Mouse (Mus musculus): Measurements from ENCODE around the gene Gpsm1. TPM values are rescaled to one million over a fixed set of nuclear protein-coding genes. Genes with fewer than 3 reads are reported as not detected.

Gpsm1 gene
- polyA plus RNA-seq, 1 experiment from 2014 or later = 24.0 TPM

DNA sequence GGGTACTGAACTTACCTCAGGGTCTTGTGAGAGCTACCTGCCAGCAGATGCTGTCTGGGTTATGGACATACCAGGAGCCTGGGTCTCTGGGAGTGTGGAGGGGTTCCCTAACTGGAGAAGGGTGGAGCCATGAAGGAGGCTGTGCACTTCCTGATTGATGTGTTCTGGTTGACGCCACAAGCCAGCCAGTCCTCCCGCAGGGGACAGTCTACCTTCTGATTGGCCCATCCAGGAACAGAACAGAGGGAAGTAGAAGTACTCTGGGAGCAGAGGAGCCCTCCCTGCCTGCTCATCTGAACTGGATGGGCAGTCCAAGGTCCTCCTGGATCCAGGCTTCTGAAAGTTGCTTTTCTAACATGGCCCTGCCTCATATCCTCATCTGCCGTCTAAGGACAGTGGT is 45.5 kb downstream of the Gpsm1 start, which contains the start of gene Card9:
Gene Card9 (minus strand): TSS at position 147 of the 400 bp plus-strand sequence.
- Histone ChIP-seq H3K4me2 (replicated peaks; ENCODE audit: low read depth, low read length) (no peak within 1 kb of the TSS), H3K4me1 (ENCODE audit: control insufficient read depth, insufficient read depth, low read length) (peaks cover 3% of the 10 kb centered on the region; the same call in 1 of the 2 replicates), H3K4me3 (ENCODE audit: low read depth, low read length) (no peak within 1 kb of the TSS), H3K27ac (ENCODE audit: low read length) (no peak within 1 kb of the TSS), H3K36me3 (ENCODE audit: control insufficient read depth, insufficient read depth, low read length) (peaks cover 21% of the 10 kb centered on the region), H3K27me3 (ENCODE audit: control insufficient read depth, insufficient read depth, low read length) (no peaks in the 10 kb centered on the region), H3K9ac (replicated peaks; ENCODE audit: low read depth, low read length) (no peak within 1 kb of the TSS), H3K9me3 (ENCODE audit: control insufficient read depth, low read depth, low read length) (no peaks in the 10 kb centered on the region)
- ATAC-seq (ENCODE audit: insufficient number of reproducible peaks, insufficient read depth, low FRiP score, low read depth) = no peak
- 38% methylated on average over 3 of the region's 3 CpGs for WGBS

DNA sequence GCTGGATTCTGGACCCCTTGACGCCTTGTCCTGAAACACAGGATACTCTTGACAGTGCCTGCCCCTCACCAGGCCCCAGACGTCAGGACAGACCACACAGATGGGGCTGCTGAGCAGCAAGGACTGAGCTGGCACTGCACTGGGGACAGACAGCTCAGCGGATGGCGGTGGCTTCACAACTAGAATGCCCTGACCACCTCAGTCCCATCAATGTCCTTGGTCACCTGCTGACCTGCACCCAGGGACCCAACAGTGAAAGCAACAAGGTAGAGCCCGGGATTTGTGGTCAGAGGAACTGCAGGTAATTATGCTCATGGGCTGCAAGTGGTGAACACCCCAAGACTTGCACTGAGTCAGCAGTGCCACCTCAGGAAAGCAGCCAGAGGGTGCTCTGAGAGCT is 47.7 kb downstream of the Gpsm1 start:
- WGBS = 87% methylated on average over 5 of the region's 5 CpGs
- H3K4me3 ChIP-seq (ENCODE audit: low read depth, low read length) = no peak overlapping the region
- ATAC-seq (ENCODE audit: insufficient number of reproducible peaks, insufficient read depth, low FRiP score, low read depth) = no peak
- H3K9ac ChIP-seq (replicated peaks; ENCODE audit: low read depth, low read length) = no peak overlapping the region
- H3K4me2 ChIP-seq (replicated peaks; ENCODE audit: low read depth, low read length) = no peak overlapping the region
- H3K27ac ChIP-seq (ENCODE audit: low read length) = no peak overlapping the region
- H3K27me3 ChIP-seq (ENCODE audit: control insufficient read depth, insufficient read depth, low read length) = no peaks in the 10 kb centered on the region
- H3K36me3 ChIP-seq (ENCODE audit: control insufficient read depth, insufficient read depth, low read length) = peaks cover 42% of the 10 kb centered on the region
- H3K9me3 ChIP-seq (ENCODE audit: control insufficient read depth, low read depth, low read length) = no peaks in the 10 kb centered on the region
- peaks cover 3% of the 10 kb centered on the region; the same call in 1 of the 2 replicates for H3K4me1 ChIP-seq (ENCODE audit: control insufficient read depth, insufficient read depth, low read length)

DNA sequence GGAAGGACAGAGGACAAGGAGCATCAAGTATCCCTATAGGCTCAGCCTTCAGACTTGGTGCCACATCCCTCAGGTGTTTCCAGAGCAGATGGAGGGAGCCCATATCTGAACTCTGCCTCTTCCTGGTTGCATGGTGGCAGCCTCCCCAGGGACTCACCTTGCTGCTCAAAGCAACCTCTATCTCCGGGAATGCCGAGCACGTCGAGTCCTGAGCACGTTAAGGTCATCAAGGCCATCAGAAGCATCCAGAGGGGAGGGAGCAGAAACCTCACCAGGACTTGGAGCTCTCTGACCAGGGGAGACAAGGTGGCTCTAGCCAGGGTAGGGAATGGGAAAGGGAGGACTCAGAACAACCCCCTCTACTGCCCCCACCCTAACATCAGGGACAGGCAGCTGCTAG is 48.2 kb downstream of the Gpsm1 start:
- H3K9ac ChIP-seq (replicated peaks; ENCODE audit: low read depth, low read length) = no peak overlapping the region
- WGBS = 69% methylated on average over 5 of the region's 5 CpGs
- H3K36me3 ChIP-seq (ENCODE audit: control insufficient read depth, insufficient read depth, low read length) = peaks cover 47% of the 10 kb centered on the region
- H3K4me2 ChIP-seq (replicated peaks; ENCODE audit: low read depth, low read length) = no peak overlapping the region
- ATAC-seq (ENCODE audit: insufficient number of reproducible peaks, insufficient read depth, low FRiP score, low read depth) = no peak
- peaks cover 3% of the 10 kb centered on the region; the same call in 1 of the 2 replicates for H3K4me1 ChIP-seq (ENCODE audit: control insufficient read depth, insufficient read depth, low read length)
- no peaks in the 10 kb centered on the region for H3K27me3 ChIP-seq (ENCODE audit: control insufficient read depth, insufficient read depth, low read length)
- no peaks in the 10 kb centered on the region for H3K9me3 ChIP-seq (ENCODE audit: control insufficient read depth, low read depth, low read length)
- no peak overlapping the region for H3K4me3 ChIP-seq (ENCODE audit: low read depth, low read length)
- no peak overlapping the region for H3K27ac ChIP-seq (ENCODE audit: low read length)

DNA sequence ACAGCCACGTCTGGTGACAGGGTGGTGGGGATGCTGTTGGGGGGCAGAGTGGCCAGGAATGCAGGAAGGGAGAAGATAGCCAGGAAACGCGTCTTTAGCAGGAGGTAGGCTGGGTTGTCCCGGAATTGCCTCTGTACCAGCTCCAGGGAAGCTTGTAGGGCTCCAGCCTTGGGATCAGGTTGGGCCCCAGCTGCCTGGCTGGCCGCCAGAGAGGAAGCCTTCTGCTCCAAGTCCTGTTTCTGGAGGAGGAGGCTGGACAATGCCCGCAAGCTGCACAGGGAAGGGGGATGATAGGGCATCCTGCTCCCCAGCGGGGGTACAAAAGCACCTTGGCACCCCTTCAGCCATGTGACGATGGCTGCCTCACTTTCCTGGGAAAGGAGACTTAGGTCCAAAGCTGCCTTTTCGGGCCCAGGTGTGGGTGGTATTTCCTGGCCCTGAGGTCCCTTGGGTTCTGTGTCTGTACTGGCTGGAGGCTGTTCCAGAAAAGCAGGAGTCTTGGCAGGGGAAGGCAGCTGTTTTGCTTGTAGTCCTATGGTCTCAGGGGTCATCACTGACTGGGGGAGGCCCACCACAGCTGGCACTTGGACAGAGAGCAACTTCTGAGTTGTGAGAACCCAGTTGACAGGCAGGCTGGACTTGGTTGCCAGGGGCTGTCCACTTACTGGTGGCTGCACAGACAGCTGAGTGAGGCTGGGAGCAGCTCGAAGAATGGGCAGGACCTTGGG is 49.6 kb downstream of the Gpsm1 start:
- Histone ChIP-seq H3K4me2 (replicated peaks; ENCODE audit: low read depth, low read length) (no peak overlapping the region), H3K9me3 (ENCODE audit: control insufficient read depth, low read depth, low read length) (no peaks in the 10 kb centered on the region), H3K4me3 (ENCODE audit: low read depth, low read length) (no peak overlapping the region), H3K36me3 (ENCODE audit: control insufficient read depth, insufficient read depth, low read length) (peaks cover 61% of the 10 kb centered on the region), H3K9ac (replicated peaks; ENCODE audit: low read depth, low read length) (no peak overlapping the region), H3K4me1 (ENCODE audit: control insufficient read depth, insufficient read depth, low read length) (peaks cover 3% of the 10 kb centered on the region; the same call in 1 of the 2 replicates), H3K27me3 (ENCODE audit: control insufficient read depth, insufficient read depth, low read length) (no peaks in the 10 kb centered on the region), H3K27ac (ENCODE audit: low read length) (no peak overlapping the region)
- WGBS = 78% methylated on average over 10 of the region's 10 CpGs
- ATAC-seq (ENCODE audit: insufficient number of reproducible peaks, insufficient read depth, low FRiP score, low read depth) = no peak

DNA sequence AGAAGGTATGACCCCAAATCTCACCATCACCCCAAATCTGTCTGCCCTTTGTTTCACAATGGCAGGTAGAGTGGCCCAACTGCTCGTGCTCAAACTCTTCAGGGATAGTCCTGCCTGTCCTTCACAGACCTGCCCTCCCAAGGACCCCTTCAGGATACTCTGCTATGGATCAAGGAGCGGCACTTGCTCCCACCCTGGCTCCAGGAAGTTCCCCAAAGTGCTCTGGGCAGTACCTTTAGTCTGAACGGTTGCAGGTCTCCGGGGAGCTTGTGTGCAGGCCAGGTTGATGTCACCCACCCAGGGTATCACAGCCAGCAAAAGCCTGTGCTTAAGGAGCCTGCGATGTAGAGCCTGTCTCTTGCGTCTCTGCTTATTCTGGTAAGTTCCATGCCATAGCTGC is 52.6 kb downstream of the Gpsm1 start:
- Histone ChIP-seq H3K9me3 (ENCODE audit: control insufficient read depth, low read depth, low read length) (no peaks in the 10 kb centered on the region), H3K4me3 (ENCODE audit: low read depth, low read length) (no peak overlapping the region), H3K4me2 (replicated peaks; ENCODE audit: low read depth, low read length) (no peak overlapping the region), H3K4me1 (ENCODE audit: control insufficient read depth, insufficient read depth, low read length) (peaks cover 3% of the 10 kb centered on the region; the same call in 1 of the 2 replicates), H3K9ac (replicated peaks; ENCODE audit: low read depth, low read length) (no peak overlapping the region), H3K27me3 (ENCODE audit: control insufficient read depth, insufficient read depth, low read length) (no peaks in the 10 kb centered on the region), H3K27ac (ENCODE audit: low read length) (no peak overlapping the region), H3K36me3 (ENCODE audit: control insufficient read depth, insufficient read depth, low read length) (peaks cover 82% of the 10 kb centered on the region)
- ATAC-seq (ENCODE audit: insufficient number of reproducible peaks, insufficient read depth, low FRiP score, low read depth) = no peak
- 92% methylated on average over 6 of the region's 6 CpGs for WGBS

DNA sequence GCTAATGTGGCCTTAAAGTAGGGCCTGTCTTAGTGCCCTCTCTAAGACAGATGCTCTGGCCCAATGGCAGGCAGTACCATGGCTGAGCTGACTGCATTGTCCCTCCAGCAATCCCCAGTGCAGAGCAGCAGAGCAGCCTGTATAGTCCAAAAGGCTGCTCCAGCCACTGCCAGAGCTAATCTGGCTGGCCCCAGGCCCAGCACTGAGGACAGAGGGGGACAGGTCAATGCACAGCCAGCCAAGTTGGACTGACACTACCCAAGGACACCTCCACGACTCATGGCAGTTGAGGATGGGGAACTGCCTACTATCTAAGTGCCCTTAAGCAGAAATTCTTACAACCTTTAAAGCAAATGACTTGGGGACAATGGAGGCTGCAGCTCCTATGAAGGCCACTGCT is 53.3 kb downstream of the Gpsm1 start:
- peaks cover 86% of the 10 kb centered on the region for H3K36me3 ChIP-seq (ENCODE audit: control insufficient read depth, insufficient read depth, low read length)
- no peak overlapping the region for H3K27ac ChIP-seq (ENCODE audit: low read length)
- peaks cover 3% of the 10 kb centered on the region; the same call in 1 of the 2 replicates for H3K4me1 ChIP-seq (ENCODE audit: control insufficient read depth, insufficient read depth, low read length)
- no peak overlapping the region for H3K4me2 ChIP-seq (replicated peaks; ENCODE audit: low read depth, low read length)
- H3K4me3 ChIP-seq (ENCODE audit: low read depth, low read length) = no peak overlapping the region
- 88% methylated on average over 1 of the region's 1 CpGs for WGBS
- H3K9me3 ChIP-seq (ENCODE audit: control insufficient read depth, low read depth, low read length) = no peaks in the 10 kb centered on the region
- ATAC-seq (ENCODE audit: insufficient number of reproducible peaks, insufficient read depth, low FRiP score, low read depth) = no peak
- no peaks in the 10 kb centered on the region for H3K27me3 ChIP-seq (ENCODE audit: control insufficient read depth, insufficient read depth, low read length)
- H3K9ac ChIP-seq (replicated peaks; ENCODE audit: low read depth, low read length) = no peak overlapping the region

DNA sequence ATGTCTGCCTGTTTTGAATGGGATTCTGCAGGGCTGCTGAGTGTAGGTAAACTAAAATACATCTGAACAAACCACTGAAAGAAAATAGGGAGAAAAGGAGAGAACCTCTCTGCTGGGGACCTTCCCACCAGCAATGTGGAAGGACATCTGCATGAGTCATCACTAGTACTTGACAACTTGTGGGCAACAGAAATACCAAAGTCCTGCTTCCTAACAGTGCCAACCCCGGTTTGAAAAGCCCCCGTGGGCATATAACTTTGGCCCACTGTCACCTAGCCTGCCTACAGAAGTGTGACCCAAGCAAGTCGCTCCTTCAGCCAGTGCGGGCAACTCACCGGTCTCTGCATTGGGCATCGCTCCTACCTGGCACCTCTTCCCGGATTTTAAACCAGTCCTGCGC is 57.1 kb downstream of the Gpsm1 start:
- Histone ChIP-seq H3K9ac (replicated peaks; ENCODE audit: low read depth, low read length) (no peak overlapping the region), H3K9me3 (ENCODE audit: control insufficient read depth, low read depth, low read length) (no peaks in the 10 kb centered on the region), H3K4me3 (ENCODE audit: low read depth, low read length) (no peak overlapping the region), H3K4me1 (ENCODE audit: control insufficient read depth, insufficient read depth, low read length) (no peaks in the 10 kb centered on the region), H3K4me2 (replicated peaks; ENCODE audit: low read depth, low read length) (no peak overlapping the region), H3K27me3 (ENCODE audit: control insufficient read depth, insufficient read depth, low read length) (no peaks in the 10 kb centered on the region), H3K27ac (ENCODE audit: low read length) (no peak overlapping the region), H3K36me3 (ENCODE audit: control insufficient read depth, insufficient read depth, low read length) (peaks cover 77% of the 10 kb centered on the region)
- no peak for ATAC-seq (ENCODE audit: insufficient number of reproducible peaks, insufficient read depth, low FRiP score, low read depth)
- 95% methylated on average over 8 of the region's 8 CpGs for WGBS

DNA sequence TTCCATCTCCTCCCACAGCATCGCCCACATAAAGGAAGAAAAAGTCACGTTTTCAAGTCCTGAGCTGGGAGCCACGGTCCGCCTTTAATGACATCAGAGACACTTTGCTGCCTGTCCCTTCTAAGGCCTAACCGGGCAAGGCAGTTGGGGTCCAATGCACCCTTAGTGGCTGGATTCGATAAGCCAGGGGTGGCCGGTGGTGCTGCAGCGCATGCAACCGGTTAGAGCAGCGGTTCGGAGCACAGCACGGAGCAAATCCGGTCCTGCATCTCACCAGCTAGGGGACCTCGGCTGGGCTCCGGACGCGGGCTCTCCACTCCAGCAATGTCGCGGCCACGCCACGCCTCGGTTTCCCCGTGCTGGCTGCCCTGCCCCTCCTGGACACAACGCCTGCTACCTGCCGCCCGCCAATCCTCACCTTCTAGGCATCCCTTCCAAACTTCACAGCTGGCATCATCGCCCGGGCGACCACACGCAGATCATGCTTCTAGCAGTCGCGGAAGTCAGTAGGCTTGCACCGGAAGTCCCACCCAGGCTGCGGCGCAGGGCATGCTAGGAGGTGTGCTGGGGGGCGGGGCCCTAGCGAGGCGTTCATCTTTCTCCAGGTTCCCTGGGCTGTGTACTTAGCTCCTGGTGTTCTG is 64.9 kb downstream of the Gpsm1 start, which contains the start of gene Snapc4:
Gene Snapc4 (minus strand): TSS at position 523 of the 641 bp plus-strand sequence.
- H3K27ac ChIP-seq (ENCODE audit: low read length) = peak within 1 kb of the TSS; percentile 17; the same call in 1 of the 2 replicates
- whole genome bisulfite sequencing = under 1% methylated on average over 38 of the region's 38 CpGs
- no peaks in the 10 kb centered on the region for H3K9me3 ChIP-seq (ENCODE audit: control insufficient read depth, low read depth, low read length)
- no peaks in the 10 kb centered on the region for H3K27me3 ChIP-seq (ENCODE audit: control insufficient read depth, insufficient read depth, low read length)
- H3K4me2 ChIP-seq (replicated peaks; ENCODE audit: low read depth, low read length) = peak within 1 kb of the TSS; percentile 67
- H3K9ac ChIP-seq (replicated peaks; ENCODE audit: low read depth, low read length) = peak within 1 kb of the TSS; percentile 78
- peaks cover 4% of the 10 kb centered on the region; the same call in 1 of the 2 replicates for H3K4me1 ChIP-seq (ENCODE audit: control insufficient read depth, insufficient read depth, low read length)
- ATAC-seq (ENCODE audit: insufficient number of reproducible peaks, insufficient read depth, low FRiP score, low read depth) = peak; percentile 95
- peak within 1 kb of the TSS; percentile 89 for H3K4me3 ChIP-seq (ENCODE audit: low read depth, low read length)
- H3K36me3 ChIP-seq (ENCODE audit: control insufficient read depth, insufficient read depth, low read length) = peaks cover 49% of the 10 kb centered on the region
